Mouse (Mus musculus) ES-Bruce4 (cell line): ENCODE measurements at regions not wholly inside any gene's neighbourhood (a gene's known extent, or its start where the extent isn't known, plus 50 kb on each side); places are given as distances from the start of the nearest gene placed in this dataset.

Experiments used
- CTCF ChIP-seq: IDR thresholded peaks from one replicate; pipeline ENCODE4 v1.8.1; 2011; ENCODE audit warnings: low read depth, low read length
- EP300 ChIP-seq: IDR thresholded peaks from 2 replicates; pipeline ENCODE4 v1.6.1; 2011; ENCODE audit warnings: low read depth, low read length; ENCODE audit not compliant: insufficient read depth
- POLR2A ChIP-seq: IDR thresholded peaks from one replicate; pipeline ENCODE4 v1.8.1; 2011; ENCODE audit warnings: low read length; ENCODE audit not compliant: insufficient read depth

DNA sequence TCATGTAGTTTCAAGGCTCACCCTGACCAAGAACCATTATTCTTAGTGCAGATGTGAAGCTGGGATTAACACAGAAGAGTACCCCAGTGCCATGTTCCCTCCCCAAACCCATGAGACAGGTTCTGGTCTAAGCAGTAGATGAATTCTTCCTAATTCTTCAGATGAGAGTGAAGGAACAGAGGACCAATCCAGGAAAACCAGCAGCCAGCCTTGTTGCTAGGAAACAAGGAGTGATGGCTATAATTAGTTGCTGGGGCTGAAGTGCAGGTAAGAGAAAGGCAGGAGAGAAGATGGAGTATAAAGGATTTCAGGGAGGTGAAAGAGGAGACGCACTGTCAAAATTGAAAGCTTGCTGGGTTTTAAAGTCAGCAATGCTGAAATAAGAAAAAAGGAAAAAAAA lies 128.4 kb upstream of the Map1b start:
- TF ChIP-seq CTCF (no peak), POLR2A (no peak), EP300 (no peak)
